Mouse (Mus musculus): ENCODE results near the gene Jsrp1. TPM values are rescaled to one million over a fixed set of nuclear protein-coding genes. Genes with fewer than 3 reads are reported as not detected.

Gene Jsrp1
- polyA plus RNA-seq, 1 experiment from 2014 or later = 0.95 TPM

DNA sequence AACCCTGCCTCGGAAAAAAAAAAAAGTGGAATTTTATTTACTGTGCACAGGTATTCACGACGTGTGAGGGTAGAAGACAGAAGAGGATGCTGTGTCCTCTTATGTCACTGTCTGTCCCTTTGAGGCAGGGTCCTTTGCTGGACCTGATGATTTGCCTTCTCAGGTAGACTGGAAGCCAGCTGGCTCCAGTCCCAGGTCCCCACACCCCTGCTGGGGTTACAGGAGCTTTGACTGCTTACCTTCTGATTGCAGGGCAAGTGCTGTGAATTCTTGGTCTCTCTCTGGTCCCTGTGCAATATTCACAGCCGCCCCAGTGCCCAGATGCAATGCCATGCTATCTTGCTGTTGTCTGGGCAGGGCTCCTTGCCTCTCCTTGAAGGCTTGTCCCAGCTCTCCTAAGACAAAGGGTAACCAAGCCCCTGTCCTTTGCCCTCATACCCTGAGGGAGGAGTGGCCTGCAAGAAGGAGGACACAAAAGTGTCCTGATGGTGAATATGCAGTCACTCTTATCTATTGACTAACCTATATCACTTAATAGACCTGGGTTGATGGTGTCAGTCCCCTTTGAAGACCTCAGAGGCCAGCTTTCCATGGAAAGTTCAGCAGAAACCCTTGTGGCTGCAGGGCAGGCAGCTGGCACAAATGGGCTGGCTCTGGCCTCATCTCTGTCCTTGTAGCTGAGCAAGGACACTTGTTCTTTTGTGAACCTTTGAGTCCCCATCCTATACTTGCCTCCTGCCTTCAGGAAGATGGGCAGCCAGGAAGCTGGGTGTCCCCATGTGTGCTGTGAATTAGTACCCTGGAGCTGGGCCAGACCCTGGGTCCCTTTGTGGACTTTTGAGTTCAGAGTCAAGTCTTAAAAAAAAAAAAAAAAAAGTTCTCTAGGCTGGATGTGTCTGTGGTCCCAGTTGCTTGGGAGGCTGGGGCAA, 52.4 kb downstream of the Jsrp1 start:
- Histone ChIP-seq H3K27ac (ENCODE audit: low read depth) (no peak overlapping the region), H3K9ac (ENCODE audit: low read length) (no peak overlapping the region)

DNA sequence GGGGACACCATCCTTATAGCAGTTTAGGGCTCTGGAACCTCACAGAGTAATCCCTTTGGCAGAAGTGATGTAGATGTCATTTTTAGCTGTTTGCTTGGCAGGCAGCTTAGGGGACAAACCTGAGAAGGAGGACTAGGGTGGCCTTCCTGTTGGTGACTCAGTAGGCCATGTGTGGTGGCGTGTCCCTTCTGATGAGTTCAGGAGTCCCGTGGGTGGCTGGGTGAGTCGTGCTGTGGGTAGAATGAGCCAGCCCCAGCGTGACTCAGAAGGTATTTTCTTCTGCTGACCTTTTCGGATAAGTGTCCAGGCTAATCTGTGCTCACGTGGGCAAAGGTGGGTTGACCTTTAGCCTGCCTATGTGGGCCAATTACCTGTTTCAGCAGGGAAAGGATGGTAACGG, 54.6 kb downstream of the Jsrp1 start:
- Histone ChIP-seq H3K4me3 (ENCODE audit: low read depth, low read length) (no peak overlapping the region), H3K4me2 (ENCODE audit: low read length) (no peak overlapping the region), H3K27ac (ENCODE audit: low read depth) (no peak overlapping the region), H3K9ac (ENCODE audit: low read length) (no peak overlapping the region), H3K36me3 (ENCODE audit: control insufficient read depth, insufficient read depth, low read length) (peaks cover 3% of the 10 kb centered on the region; the same call in 1 of the 2 replicates), H3K4me1 (replicated peaks; ENCODE audit: control insufficient read depth, insufficient read depth, low read length) (peaks cover 27% of the 10 kb centered on the region), H3K9me3 (ENCODE audit: control insufficient read depth, low read length) (no peaks in the 10 kb centered on the region), H3K27me3 (replicated peaks; ENCODE audit: control insufficient read depth, insufficient read depth, low read length) (no peaks in the 10 kb centered on the region)
- ATAC-seq (replicated peaks; ENCODE audit: low FRiP score, low TSS enrichment, low read depth) = no peak
- no peak for DNase-seq (ENCODE audit: low spot score)
- 84% methylated on average over 7 of the region's 7 CpGs for WGBS

More for the DNA sequence above, 52.4 kb downstream of the Jsrp1 start:
- DNase-seq (ENCODE audit: low spot score) = no peak
- Histone ChIP-seq H3K36me3 (ENCODE audit: control insufficient read depth, insufficient read depth, low read length) (peaks cover 14% of the 10 kb centered on the region; the same call in 1 of the 2 replicates), H3K4me1 (replicated peaks; ENCODE audit: control insufficient read depth, insufficient read depth, low read length) (peaks cover 27% of the 10 kb centered on the region), H3K4me3 (ENCODE audit: low read depth, low read length) (no peak overlapping the region), H3K4me2 (ENCODE audit: low read length) (no peak overlapping the region), H3K9me3 (ENCODE audit: control insufficient read depth, low read length) (no peaks in the 10 kb centered on the region), H3K27me3 (replicated peaks; ENCODE audit: control insufficient read depth, insufficient read depth, low read length) (no peaks in the 10 kb centered on the region)
- no peak for ATAC-seq (replicated peaks; ENCODE audit: low FRiP score, low TSS enrichment, low read depth)
- 81% methylated on average over 4 of the region's 4 CpGs for WGBS

MicroRNAs within 50 kb of the gene (microRNA counts, 519-probe panel; counts per million panel counts)
- not detected for microRNA mmu-miR-1982

Small RNAs within 50 kb of the gene (microRNA-seq; reads per million reads assigned to microRNA genes)
- 4.7 reads per million, percentile 33 among the genes with 10 or more reads in this experiment for gene Mir1982

Other genes starting within 250 kb of the Jsrp1 start
- gene Klf16, start 236.2 kb downstream of the Jsrp1 start, polyA plus RNA-seq (2014; fragmentation: Nextera tagmentation; extraction: Ambion mirVana) = 9.7 and 12.1 TPM in 2 replicates
- gene Abhd17a, start 223.2 kb downstream of the Jsrp1 start, polyA plus RNA-seq (2014; fragmentation: Nextera tagmentation; extraction: Ambion mirVana) = 99.4 and 114 TPM in 2 replicates
- gene Scamp4, start 210.6 kb downstream of the Jsrp1 start, polyA plus RNA-seq (2014; fragmentation: Nextera tagmentation; extraction: Ambion mirVana) = 108 and 111 TPM in 2 replicates
- 9.2 and 10.1 TPM in 2 replicates for gene Adat3, start 210.6 kb downstream of the Jsrp1 start, polyA plus RNA-seq (2014; fragmentation: Nextera tagmentation; extraction: Ambion mirVana)
- 3.0 and 3.1 TPM in 2 replicates for gene Gm49322, start 207.5 kb downstream of the Jsrp1 start, polyA plus RNA-seq (2014; fragmentation: Nextera tagmentation; extraction: Ambion mirVana)
- gene Csnk1g2, start 190.7 kb downstream of the Jsrp1 start, polyA plus RNA-seq (2014; fragmentation: Nextera tagmentation; extraction: Ambion mirVana) = 66.5 and 116 TPM in 2 replicates
- 55.8 and 73.1 TPM in 2 replicates for gene Btbd2, start 156.4 kb downstream of the Jsrp1 start, polyA plus RNA-seq (2014; fragmentation: Nextera tagmentation; extraction: Ambion mirVana)
- gene Mknk2, start 135.4 kb downstream of the Jsrp1 start, polyA plus RNA-seq (2014; fragmentation: Nextera tagmentation; extraction: Ambion mirVana) = 68.2 and 71.1 TPM in 2 replicates
- gene Mob3a, start 111.5 kb downstream of the Jsrp1 start, polyA plus RNA-seq (2014; fragmentation: Nextera tagmentation; extraction: Ambion mirVana) = 38.6 and 47.1 TPM in 2 replicates
- gene Izumo4, start 111.3 kb downstream of the Jsrp1 start, polyA plus RNA-seq (2014; fragmentation: Nextera tagmentation; extraction: Ambion mirVana) = 15.5 and 15.9 TPM in 2 replicates
- 74.1 and 77.4 TPM in 2 replicates for gene Ap3d1, start 71.2 kb downstream of the Jsrp1 start, polyA plus RNA-seq (2014; fragmentation: Nextera tagmentation; extraction: Ambion mirVana)
- gene Dot1l, start 58.3 kb downstream of the Jsrp1 start, polyA plus RNA-seq (2014; fragmentation: Nextera tagmentation; extraction: Ambion mirVana) = 21.1 and 22.7 TPM in 2 replicates
- 85.4 and 89.3 TPM in 2 replicates for gene Sf3a2, start 15.3 kb downstream of the Jsrp1 start, polyA plus RNA-seq (2014; fragmentation: Nextera tagmentation; extraction: Ambion mirVana)
- 125 TPM in 2 replicates for gene Plekhj1, start 14.9 kb downstream of the Jsrp1 start, polyA plus RNA-seq (2014; fragmentation: Nextera tagmentation; extraction: Ambion mirVana)
- gene Amh, start 8.3 kb downstream of the Jsrp1 start, polyA plus RNA-seq (2014; fragmentation: Nextera tagmentation; extraction: Ambion mirVana) = 0.11 TPM in 1 of 2 replicates, not detected in the other
- gene Oaz1, start 13.2 kb upstream of the Jsrp1 start, polyA plus RNA-seq (2014; fragmentation: Nextera tagmentation; extraction: Ambion mirVana) = 1,692 and 1,787 TPM in 2 replicates
- 0.07 and 0.20 TPM in 2 replicates for gene Lingo3, start 30.5 kb upstream of the Jsrp1 start, polyA plus RNA-seq (2014; fragmentation: Nextera tagmentation; extraction: Ambion mirVana)
- gene Lsm7, start 41.7 kb upstream of the Jsrp1 start, polyA plus RNA-seq (2014; fragmentation: Nextera tagmentation; extraction: Ambion mirVana) = 406 and 412 TPM in 2 replicates
- gene Sppl2b, start 41.8 kb upstream of the Jsrp1 start, polyA plus RNA-seq (2014; fragmentation: Nextera tagmentation; extraction: Ambion mirVana) = 27.0 and 30.6 TPM in 2 replicates
- 0.04 TPM in 1 of 2 replicates, not detected in the other for gene Tmprss9, start 58.4 kb upstream of the Jsrp1 start, polyA plus RNA-seq (2014; fragmentation: Nextera tagmentation; extraction: Ambion mirVana)
- gene Timm13, start 87.5 kb upstream of the Jsrp1 start, polyA plus RNA-seq (2014; fragmentation: Nextera tagmentation; extraction: Ambion mirVana) = 392 and 393 TPM in 2 replicates
- 15.5 and 18.3 TPM in 2 replicates for gene Lmnb2, start 104.7 kb upstream of the Jsrp1 start, polyA plus RNA-seq (2014; fragmentation: Nextera tagmentation; extraction: Ambion mirVana)
- 18.2 and 21.2 TPM in 2 replicates for gene Gadd45b, start 116.6 kb upstream of the Jsrp1 start, polyA plus RNA-seq (2014; fragmentation: Nextera tagmentation; extraction: Ambion mirVana)
- gene Gng7, start 201.4 kb upstream of the Jsrp1 start, polyA plus RNA-seq (2014; fragmentation: Nextera tagmentation; extraction: Ambion mirVana) = 4.7 and 4.8 TPM in 2 replicates
- gene Diras1, start 212.2 kb upstream of the Jsrp1 start, polyA plus RNA-seq (2014; fragmentation: Nextera tagmentation; extraction: Ambion mirVana) = 0.65 and 1.0 TPM in 2 replicates
- gene Slc39a3, start 223.9 kb upstream of the Jsrp1 start, polyA plus RNA-seq (2014; fragmentation: Nextera tagmentation; extraction: Ambion mirVana) = 13.1 and 13.7 TPM in 2 replicates
- gene Sgta, start 246.7 kb upstream of the Jsrp1 start, polyA plus RNA-seq (2014; fragmentation: Nextera tagmentation; extraction: Ambion mirVana) = 171 and 181 TPM in 2 replicates

All from intestine, embryonic 14.5 days (tissue).